Mouse (Mus musculus) left cerebral cortex, postnatal 36 days (tissue): Measurements from ENCODE around the gene Glrx3. TPM values are rescaled to one million over a fixed set of nuclear protein-coding genes. Genes with fewer than 3 reads are reported as not detected.
A peak's percentile ranks its signal among the peaks of the same experiment; 100 is the strongest.

ENCODE experiments used
- DNase-seq, 2 experiments: peaks; one replicate each; pipeline ENCODE4 v3.0.0; 2021 to 2022; ENCODE audit warnings: low spot score in 2 of 2, mixed read lengths in 1 of 2
- intact Hi-C: fragments of 180-260 bp; cut with DNase I; formaldehyde crosslinking; loops from one replicate; pipeline ENCODE4 v1.15.1; 2025
- total RNA-seq, 2 experiments: library from RNA; stranded (reverse); gene quantifications; 2 replicates each; pipeline ENCODE4 v1.2.3; 2021

The Glrx3 gene
- total RNA-seq, 2 experiments from 2014 or later: 93.5 to 100 TPM

- intact Hi-C loops: loop anchor here (10.0 kb wide), 1 partner anchor 137 kb away; no protein-coding TSS in a partner anchor
- no peak for DNase-seq
Measured at GRCm38 (mm10) chr7:137461396-137461795, 24.0 kb downstream of the Glrx3 start.

GRCm38 (mm10) chr7:137468174-137468573 is 30.8 kb downstream of the Glrx3 start:
- intact Hi-C loops: loop anchor here (5.0 to 10.0 kb wide), 3 partner anchors 143 to 1631 kb away; no protein-coding TSS in a partner anchor
- DNase-seq: peak; percentile 28 to 33

- intact Hi-C loops: loop anchor here (10.0 kb wide), 1 partner anchor 313 kb away; no protein-coding TSS in a partner anchor
- DNase-seq: no peak
Measured at GRCm38 (mm10) chr7:137471431-137472120, 34.2 kb downstream of the Glrx3 start.

GRCm38 (mm10) chr7:137472149-137472548 is 34.7 kb downstream of the Glrx3 start:
- DNase-seq: no peak
- intact Hi-C loops: loop anchor here (10.0 kb wide), 1 partner anchor 313 kb away; no protein-coding TSS in a partner anchor

- peak; percentile 93 to 94 for DNase-seq
- intact Hi-C loops: loop anchor here (2.0 to 10.0 kb wide), 7 partner anchors 73 to 1357 kb away; no protein-coding TSS in a partner anchor
Measured at GRCm38 (mm10) chr7:137477950-137478620, 40.7 kb downstream of the Glrx3 start.

GRCm38 (mm10) chr7:137478621-137478982 is 41.2 kb downstream of the Glrx3 start:
- intact Hi-C loops: loop anchor here (2.0 to 10.0 kb wide), 7 partner anchors 72 to 1356 kb away; no protein-coding TSS in a partner anchor

GRCm38 (mm10) chr7:137480839-137481238 is 43.4 kb downstream of the Glrx3 start:
- no peak for DNase-seq
- intact Hi-C loops: no loop called here

More at GRCm38 (mm10) chr7:137478621-137478982, 41.2 kb downstream of the Glrx3 start:
- no peak for DNase-seq

- no peak for DNase-seq
- intact Hi-C loops: no loop called here
Measured at GRCm38 (mm10) chr7:137483987-137484386, 46.6 kb downstream of the Glrx3 start.

- no peak for DNase-seq
- intact Hi-C loops: no loop called here
Measured at GRCm38 (mm10) chr7:137488391-137488790, 51.0 kb downstream of the Glrx3 start.

- DNase-seq: no peak
- intact Hi-C loops: no loop called here
Measured at GRCm38 (mm10) chr7:137490711-137491110, 53.3 kb downstream of the Glrx3 start.

GRCm38 (mm10) chr7:137492307-137492973 is 55.0 kb downstream of the Glrx3 start:
- intact Hi-C loops: no loop called here

GRCm38 (mm10) chr7:137498736-137499135 is 61.3 kb downstream of the Glrx3 start:
- intact Hi-C loops: no loop called here
- DNase-seq: no peak

More at GRCm38 (mm10) chr7:137492307-137492973, 55.0 kb downstream of the Glrx3 start:
- no peak for DNase-seq

GRCm38 (mm10) chr7:137517588-137517987 is 80.2 kb downstream of the Glrx3 start:
- DNase-seq: no peak
- intact Hi-C loops: no loop called here

- intact Hi-C loops: no loop called here
- DNase-seq: no peak
Measured at GRCm38 (mm10) chr7:137518028-137518576, 80.7 kb downstream of the Glrx3 start.

Other genes starting within 250 kb of the Glrx3 start
- gene Ebf3, start 123.2 kb upstream of the Glrx3 start, total RNA-seq: under 1 TPM; 0.32 to 0.72 TPM
- gene 9430038I01Rik, start 26.9 kb upstream of the Glrx3 start, total RNA-seq: 1 to 10 TPM; 3.1 to 4.4 TPM